Mouse (Mus musculus): ENCODE data around the gene Fry. TPM values are rescaled to one million over a fixed set of nuclear protein-coding genes. Genes with fewer than 3 reads are reported as not detected.

Gene Fry
- total RNA-seq, 4 experiments from 2014 or later: 116 to 137 (median 123) TPM

- DNase-seq (ENCODE audit: low spot score): no peak
These were observed 404.4 kb downstream of the Fry start for GRCm38 (mm10) chr5:150522867-150523234.

GRCm38 (mm10) chr5:150525239-150525638 is 406.8 kb downstream of the Fry start:
- DNase-seq (ENCODE audit: low spot score): no peak

- no peak for DNase-seq (ENCODE audit: low spot score)
These were observed 422.9 kb downstream of the Fry start for GRCm38 (mm10) chr5:150541302-150541701.

- DNase-seq (ENCODE audit: low spot score): no peak
These were observed 424.7 kb downstream of the Fry start for GRCm38 (mm10) chr5:150543184-150543583.

Other genes with a start within 250 kb of the Fry start
- not detected for gene Rxfp2, start 100.0 kb upstream of the Fry start, total RNA-seq (2022)

Data from heart, adult 8-10 months (tissue).